Mouse (Mus musculus) spleen, adult 12 weeks (tissue): ENCODE results near the gene Nox4.

ENCODE experiments used
- DNase-seq: peaks from one replicate; pipeline ENCODE4 v3.0.0; 2022; ENCODE audit warnings: low spot score

Nox4 gene

DNA sequence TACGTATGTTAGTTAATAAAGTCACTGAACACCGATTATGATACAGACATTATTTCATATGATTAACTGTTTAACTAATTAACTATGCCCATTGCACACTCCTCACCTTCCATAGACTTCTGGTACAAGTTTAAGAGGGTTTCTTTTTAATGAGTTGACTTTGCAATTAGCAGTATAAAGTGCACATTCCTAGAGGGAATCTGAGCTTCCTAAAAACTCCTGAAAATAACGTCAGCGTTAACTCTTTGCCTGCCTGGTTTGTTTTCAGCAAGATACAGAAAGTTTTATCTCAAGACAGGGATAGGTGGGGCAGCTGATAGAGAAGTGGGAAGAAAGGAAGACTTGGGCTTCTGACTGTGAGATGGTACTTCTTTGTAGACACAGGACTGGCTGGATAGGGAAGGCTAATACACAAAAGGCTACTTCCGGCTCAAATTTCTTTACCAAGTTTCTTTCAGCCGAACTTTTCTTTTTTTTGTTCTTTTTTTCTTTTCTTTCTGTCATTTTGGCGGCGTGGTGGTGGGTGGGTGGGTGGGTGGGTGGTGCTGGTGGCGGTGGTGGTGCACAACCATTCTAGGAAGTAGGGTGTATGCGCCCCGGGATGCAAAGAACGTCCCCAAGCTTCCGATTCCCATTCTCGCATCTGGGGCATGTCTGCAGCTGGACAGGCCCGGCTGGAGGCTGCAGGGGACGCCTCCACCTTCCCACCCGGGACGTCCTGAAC lies at the start of gene Nox4:
TSS of gene Nox4 (plus strand) at position 241 of the 724 bp plus-strand sequence.
- no peak for DNase-seq

DNA sequence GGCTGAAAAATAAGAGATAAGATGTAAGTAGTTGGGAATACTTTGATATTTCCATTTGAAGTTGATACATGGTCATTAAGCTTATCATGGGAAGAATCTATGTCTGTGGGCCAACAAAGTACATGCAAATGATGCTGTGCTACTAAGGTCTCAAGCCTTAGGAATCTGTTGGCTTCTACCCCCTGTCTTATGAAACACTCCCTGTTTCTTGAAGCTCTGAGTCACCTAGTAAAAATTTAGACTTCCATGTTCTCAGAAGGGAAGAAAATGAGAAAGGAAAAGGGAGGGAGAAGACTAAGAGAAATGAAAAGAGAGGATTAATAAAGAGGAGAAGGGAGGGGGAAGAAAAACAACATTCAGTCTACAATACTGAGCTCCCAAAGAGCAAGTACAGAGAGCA lies 41.1 kb upstream of the Nox4 start:
- no peak for DNase-seq

DNA sequence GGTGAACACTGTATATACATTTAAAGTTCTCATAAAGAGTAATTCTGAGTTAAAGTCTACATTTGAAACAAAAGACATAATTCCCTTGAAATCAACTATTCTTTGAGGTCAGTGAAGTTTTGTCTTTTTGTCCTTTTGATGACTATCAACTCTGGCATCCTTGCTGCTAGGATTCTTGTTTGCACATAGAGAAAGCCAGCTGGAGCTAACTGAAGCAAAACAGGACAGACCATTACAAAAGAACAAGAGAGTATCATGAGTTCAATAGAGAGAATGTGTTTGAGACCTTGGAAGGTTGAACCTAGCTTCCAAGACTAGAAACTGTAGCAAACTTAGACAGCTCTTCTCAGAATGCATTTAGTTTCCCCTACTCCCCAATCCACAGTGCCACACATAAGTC lies 24.2 kb upstream of the Nox4 start:
- no peak for DNase-seq

DNA sequence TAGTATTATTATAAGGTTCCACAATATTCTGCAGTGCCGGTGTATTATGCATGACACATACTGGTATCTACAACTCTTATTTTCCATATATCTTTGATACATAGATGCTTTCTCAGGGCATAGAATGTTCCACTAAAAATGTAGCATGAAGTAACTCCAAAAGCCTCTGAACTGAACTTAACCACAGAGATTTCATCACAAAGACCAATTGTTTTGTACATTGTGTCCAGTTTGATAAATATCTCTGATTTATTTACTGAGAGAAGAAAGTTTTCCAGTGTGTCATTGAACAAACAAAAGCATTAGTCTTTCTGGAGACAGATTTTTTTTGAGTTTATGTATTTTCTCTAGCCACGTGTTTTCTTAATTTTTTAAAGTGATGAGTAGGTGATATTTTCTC lies 23.1 kb upstream of the Nox4 start:
- no peak for DNase-seq

DNA sequence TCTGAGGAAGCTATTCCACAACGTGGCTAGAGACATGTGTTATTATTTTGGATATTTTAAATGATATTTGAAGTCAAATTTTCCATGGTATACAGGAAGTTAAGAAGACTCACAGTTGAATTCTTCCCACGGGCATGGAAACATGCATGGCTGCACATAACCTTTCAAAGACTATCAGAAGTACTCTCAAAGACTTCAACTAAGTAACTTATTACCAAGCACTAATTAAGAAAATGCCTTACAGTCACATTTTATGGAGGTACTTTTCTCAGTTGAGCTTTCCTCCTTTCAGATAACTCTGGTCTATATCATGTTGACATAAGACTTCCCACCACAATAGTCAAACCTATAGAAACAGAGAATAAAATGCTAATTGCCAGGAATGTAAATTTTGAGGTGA lies 20.3 kb upstream of the Nox4 start:
- DNase-seq, result no peak

DNA sequence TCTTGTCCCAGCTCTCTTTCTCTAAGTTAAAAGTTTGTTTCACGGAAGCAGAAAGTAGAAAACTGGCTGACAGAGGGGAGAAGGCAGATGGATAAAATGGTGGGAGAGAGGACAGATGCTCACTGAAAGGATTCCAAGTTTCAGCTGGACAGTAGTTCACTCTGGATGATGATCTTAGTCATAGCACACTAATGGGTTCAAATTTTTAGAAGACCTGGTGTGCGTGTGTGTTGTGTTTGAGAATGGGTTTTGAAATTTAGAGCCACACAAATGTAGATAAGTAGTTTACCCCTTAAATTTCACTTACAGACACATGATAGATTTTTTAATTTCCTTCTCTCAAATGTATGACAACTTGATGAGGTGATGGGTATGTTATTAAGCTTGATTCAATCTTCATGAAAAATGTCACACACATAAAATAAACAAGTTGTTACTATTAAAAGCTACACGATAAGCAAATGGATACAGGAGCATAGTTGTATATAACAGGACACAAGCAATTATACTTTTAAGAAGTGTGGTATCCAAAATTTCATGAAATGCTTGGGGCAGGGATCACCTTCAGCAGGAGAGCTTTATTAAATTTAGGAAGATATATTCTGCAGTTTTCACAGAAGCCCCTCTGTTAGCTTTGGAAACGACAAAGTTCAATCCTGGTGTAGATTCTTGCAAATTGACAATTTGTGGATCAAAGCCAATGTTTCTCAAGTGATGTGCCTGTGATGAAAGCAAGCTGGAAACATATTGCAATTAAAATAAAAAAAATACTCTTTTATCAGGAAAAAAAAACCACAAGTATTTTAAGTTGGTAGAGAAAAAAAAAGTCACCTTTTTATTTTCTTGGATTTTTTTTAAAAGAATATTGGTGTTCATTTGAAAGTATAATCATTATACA lies 18.6 kb upstream of the Nox4 start:
- DNase-seq, result no peak

DNA sequence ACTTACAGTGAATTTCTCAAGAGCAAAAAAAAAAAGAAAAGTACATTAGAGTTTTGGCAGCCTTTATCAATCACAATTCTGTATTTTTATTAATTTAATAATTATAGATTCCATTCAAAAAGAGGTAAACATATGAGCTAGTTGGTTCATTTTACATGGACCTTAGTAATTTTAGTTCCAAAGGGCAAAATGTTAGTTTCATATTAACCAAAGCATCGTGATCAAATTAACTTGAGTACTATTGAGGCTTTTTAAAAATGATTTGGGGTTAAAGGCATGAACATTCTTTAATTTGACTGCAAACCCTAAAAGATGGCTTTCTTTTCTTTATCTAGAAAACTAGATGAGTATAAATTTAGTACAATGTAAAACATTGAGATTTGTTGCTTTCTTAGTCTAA lies 16.4 kb upstream of the Nox4 start:
- DNase-seq, result no peak

DNA sequence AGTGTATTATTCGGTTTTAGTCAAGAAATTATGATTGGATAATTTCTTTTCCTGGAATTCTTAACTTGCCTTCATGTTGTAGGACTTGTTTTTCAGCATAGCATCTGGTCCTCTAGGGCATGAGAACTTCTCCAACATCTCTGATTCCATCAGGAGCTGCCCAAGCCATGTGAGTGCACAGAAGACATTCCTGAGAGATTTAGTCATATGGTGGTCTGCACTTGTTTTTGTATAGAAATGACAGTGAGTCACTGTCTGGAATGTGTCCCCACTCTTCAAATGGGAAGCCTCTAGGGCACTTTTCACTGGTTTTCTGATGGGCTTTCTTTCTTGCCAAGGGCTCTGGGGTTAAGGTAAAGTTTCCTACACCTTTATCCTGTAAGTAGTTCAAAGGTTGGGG lies 4.8 kb upstream of the Nox4 start:
- no peak for DNase-seq

DNA sequence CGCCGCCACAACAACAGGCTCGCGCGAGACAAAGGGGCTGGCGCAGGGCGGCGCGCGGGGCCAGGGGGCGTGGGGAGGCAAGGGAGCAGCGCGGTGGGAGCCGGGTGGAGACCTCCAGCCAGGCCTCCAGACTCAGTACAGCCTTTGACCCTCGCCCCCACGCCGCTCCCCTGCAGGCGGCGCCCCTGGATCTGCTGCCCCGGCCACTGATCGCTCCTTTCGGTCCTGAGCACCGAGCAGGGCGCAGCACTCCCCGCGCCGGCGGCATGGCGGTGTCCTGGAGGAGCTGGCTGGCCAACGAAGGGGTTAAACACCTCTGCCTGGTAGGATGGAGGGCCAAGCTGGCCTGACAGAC lies 661 bp downstream of the Nox4 start:
- no peak for DNase-seq

DNA sequence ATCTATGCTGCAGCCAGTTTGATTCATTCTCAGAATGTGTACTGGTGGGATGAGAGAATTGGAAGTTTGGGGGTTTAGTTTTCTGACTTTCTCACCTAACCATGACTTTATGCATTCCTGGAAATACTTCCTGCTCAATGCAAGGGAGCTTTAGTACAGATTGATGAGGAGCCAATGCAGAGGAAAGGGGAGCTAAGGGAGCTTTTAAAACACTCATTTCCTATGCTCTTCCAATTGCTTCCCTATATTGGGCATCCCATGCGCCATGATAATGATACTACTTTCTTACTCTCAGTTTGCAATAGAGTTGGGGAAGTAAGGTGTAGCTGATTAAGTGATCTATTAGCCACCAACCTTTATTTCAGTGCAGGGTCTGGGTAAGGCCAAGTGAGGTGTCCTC lies 1.0 kb downstream of the Nox4 start:
- DNase-seq, result no peak

DNA sequence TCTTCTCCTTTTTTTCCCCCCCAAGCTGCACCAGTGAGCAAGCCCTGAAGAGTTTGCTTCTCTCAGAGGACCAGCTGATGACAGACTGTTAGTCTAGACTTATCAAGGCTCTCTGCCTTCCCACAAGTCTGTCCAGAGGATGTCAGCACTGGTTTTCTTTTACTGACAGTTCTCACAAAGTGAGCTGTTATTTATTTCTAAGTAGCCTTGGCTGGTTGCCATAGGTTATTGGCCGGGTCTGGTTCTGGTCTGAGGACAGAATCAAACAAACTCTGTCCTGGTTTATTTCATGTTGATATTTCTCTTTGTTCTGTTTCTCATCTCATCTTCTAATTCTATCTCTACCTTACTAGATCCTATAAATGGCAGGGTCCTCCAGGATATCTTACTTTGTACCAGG lies 2.0 kb downstream of the Nox4 start:
- no peak for DNase-seq

DNA sequence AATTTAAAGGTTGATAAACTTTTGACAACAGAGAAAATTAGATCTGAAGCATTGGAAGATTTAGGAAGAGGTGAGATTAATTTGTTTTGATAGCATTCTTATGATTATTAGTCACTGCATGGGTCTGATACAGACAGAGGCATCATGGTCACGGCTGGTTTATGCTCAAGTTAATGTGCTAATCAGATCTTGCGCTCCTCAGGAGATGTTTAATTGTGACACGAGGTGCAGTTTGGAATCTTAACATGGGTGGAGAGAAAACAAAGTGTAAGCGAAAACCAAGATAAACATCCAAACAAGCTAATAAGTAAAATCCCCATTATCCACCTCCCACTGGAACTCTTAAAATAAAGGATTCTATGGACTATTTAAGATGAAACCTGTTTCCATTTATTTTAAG lies 6.2 kb downstream of the Nox4 start:
- no peak for DNase-seq

DNA sequence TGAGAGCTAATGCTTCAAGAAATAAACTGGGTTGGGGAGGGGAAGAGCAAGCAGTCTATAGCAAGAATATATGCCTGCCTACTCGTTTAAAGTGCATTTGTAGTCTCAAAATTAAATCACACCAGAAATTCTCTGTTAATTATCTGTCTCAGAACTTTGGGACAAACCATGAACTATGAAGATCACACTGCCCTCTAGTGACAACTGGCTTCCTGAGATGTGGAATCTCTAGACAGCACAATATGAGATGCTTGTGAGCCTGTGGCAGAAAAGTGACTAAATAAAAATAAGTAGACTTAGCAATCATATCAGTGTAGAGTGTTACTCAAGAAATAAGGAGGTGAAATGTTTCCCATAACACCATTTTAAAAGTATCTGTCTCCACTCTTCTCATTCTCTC lies 31.3 kb downstream of the Nox4 start:
- no peak for DNase-seq

DNA sequence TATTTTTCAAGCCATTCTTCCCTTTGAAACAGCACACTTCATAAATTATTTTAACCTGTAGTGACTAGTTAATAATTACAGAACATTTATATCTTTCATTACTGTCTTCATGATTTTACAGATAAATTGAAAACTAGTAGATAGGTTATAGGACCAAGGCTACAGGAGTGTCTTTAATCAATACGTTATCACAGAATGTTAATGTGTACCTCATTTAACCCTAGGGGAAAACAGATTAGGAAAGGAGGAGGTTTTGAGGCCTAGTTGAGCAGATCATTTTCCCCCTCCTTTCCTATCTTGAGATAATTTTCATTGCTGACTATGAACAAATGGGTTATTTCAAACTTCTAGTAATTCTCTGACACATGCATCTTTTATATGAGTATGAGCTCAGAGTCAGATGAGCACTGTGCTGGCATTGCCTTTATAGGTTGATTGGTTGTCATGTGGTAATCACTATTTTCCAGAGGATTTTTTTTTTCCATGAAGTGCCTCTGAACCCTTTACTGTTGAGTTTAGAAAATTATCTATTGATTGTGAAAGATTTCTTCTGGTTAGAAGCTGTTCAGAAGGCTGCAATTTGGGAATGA lies 57.9 kb downstream of the Nox4 start:
- no peak for DNase-seq

DNA sequence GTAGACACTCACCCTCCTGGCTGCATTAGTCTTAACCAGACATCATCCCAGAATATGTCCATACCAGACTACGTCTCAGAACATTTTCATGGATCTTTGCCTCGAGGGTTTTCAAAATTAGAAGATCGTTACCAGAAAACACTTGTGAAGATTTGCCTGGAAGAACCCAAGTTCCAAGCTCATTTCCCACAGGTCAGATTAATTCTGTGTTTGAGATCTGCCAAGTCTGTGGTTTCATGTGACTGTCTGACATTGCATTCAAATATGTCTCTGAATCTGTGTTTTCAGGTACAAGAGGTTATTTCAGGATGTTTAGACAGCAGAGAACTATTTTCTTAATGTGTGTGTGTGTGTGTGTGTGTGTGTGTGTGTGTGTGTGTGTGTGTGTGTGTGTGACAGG lies 75.7 kb downstream of the Nox4 start:
- DNase-seq, result no peak

DNA sequence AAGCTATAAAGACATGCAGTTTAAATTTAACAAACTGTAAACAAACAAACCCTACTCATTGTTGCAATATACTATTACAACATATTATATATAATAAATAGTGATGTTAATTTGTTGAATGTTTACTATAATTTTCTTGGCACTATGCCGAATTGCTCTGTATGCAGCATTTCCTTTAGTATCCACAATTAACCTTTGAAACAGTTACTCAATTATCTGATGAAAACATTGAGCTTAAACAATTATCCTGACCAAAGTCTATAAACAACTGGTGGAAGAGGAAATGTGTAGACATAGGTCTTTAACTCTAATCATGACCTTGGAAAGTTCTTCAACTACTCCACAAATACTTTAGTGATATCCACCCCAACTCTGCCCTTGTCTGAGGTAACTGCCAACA lies 76.2 kb downstream of the Nox4 start:
- no peak for DNase-seq

DNA sequence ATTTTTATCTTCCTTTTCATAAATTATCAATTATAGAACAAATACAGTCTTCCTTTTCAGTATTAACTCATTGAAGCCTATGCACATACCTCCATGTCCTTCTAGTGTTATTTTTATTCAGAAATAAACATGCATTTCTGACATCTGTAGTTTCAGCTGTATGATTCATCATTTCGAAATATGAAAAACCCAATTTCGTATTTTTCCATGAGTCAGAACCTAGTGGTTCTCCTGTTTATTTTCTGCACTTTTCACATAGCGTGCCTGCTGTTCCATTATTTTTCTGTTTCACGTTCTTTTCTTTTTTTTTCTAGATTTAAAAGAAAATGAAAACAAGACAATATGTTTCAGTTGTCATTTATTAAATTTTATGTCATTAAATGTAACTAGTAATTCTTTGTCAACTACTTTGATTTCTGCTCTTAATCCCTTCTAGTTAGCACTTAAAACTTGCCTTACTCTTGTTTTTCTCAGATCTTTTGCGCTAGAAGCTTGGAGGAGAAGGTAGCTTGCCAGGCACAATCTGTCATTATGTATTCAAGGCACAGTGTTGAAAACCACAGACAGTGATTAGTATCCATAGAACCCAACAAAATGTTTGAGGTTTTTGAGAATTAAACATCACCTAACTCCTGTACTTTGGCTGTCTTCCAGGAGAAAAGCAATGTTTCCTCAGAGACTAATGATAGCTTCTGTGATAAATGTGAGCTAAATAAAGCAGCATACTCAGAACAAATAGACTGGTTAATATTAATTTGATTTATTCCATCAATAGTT lies 85.1 kb downstream of the Nox4 start:
- DNase-seq, result no peak

DNA sequence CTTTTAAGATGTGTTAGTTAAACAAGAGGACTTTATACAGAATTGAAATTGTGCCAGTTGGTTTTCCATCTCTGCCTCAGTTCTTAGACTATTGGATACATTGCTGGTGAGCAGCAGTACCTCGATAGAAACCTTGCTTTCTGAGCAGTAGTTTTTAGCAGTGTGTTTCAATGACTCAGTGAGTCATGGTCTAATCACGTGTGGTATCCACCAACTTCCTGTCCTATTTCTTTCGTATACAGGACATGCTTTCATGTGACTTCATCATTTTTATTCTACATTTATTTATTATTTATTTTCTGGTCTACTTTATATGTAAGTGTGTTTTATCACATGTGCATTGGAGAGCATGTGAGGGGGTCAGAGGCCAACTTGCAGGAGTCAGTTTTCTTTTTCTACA lies 99.7 kb downstream of the Nox4 start:
- DNase-seq, result no peak

DNA sequence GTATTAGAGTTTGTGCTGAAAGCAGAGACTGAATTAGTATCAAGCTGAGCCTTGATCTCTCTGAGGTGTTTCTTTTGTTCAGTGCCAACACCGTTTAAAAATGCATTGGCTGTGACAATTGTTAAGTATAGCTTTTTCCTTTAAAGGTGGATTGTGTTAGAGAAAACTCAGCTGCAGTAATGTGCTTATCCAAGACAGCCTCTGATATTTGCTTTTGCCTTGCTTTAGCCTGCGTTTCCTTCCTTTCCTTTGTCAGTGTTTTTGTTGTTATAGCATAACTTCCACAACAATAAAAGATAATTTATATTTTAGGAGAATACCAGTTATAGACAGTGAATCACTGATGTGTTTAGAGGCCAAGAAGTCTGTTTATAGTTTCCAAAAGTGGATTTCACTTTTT lies 106.9 kb downstream of the Nox4 start:
- no peak for DNase-seq

DNA sequence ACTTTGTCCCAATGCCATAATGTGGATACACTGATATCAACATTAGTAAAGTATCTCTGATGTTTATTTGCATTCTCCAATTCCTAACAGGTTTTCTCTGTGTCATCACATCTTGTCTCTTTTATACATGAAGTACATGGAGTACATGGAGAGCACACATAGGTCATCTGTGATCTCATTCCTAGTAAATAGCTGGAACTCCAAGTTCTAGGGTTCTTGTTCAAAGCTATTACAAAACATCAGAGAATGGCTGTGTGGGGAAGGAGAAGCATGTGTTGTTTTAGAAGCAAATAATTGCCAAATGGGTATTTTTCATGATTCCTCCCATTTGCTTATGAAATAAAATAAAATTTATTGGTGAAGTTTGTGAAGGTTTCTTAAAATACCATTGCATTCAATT lies 121.9 kb downstream of the Nox4 start:
- no peak for DNase-seq

DNA sequence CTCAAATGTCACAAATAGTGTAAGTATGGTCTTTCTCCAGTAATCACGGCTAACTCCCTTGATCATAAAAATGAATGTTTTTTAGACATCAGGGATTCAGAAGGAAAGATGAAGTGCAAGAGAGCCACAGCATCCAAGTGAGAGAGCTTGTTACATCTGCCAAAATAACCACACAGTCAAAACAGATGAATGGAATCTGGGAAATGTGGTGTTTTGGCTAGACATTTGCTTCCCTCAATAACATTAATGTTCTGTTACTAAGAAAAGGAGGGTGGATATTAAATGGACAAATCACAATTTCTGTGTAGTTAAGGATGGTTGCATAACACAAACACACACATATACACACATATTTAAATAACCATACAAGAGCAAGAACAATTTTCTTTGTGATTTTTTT lies 123.2 kb downstream of the Nox4 start:
- no peak for DNase-seq

DNA sequence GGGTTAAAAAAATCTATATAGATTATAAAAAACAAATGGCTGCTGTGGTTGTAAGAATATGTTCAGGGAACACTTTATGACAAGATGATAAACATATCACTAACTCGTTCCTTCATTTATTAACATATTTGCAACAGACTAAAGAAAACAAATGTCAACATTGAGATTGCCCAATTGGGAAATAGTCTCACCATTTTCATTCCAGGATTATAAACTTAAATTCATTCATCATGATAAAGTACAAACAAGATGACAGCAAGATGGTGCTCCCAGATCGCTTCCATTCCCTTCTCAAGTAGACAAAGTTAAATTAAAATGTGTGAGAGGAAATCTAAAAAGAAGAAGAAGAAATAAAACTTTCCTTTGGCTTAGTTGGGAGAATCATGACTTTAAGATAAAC lies 124.9 kb downstream of the Nox4 start:
- no peak for DNase-seq

DNA sequence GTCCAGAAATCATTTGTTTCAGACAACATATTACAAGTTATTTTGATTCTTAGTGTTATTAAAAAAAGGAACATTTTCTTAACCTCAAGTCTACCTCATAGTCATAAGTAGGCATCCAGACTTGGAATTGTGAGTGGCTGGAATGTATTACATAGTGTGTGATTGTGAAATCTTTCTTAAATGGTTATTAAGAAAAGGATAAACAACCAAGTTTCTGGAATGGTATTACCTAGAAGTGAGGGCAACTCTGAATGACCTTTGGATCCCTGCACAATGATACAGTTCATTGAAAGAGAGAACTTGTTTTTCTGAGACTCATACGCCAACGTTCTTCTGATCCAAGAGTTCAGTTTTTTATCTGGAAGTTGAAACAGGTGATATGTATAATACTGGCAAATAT lies 125.4 kb downstream of the Nox4 start:
- DNase-seq, result no peak
